Comparison of ENCODE assay signal across 10 mouse cellular contexts in genomic region chr15:85678351-85678895, GRCm38 (mm10). TPM values are rescaled to one million over a fixed set of nuclear protein-coding genes. Genes with fewer than 3 reads are reported as not detected.
DNase-seq lines count a peak whose midpoint lies in the region; ATAC-seq and TF ChIP-seq lines count a peak whose summit lies in the region.
"Had no signal": no experiment of that assay in that cellular context is flagged by ENCODE, and none has a peak within 500 bp of the region (broad histone marks: within the 10 kb centered on the region; RNA-seq: fewer than 3 reads in every experiment).

No protein-coding gene starts in this region.

- 84% methylated on average over 15 of the region's 15 CpGs for WGBS in hindbrain, embryonic 13.5 days
- WGBS in hindbrain, embryonic 11.5 days = 88% methylated on average over 15 of the region's 15 CpGs
- WGBS in intestine, postnatal 0 days = 88% methylated on average over 15 of the region's 15 CpGs

- H3K36me3 ChIP-seq in hindbrain, embryonic 13.5 days = peaks cover 7% of the 10 kb centered on the region
- no peaks in the 10 kb centered on the region for H3K36me3 ChIP-seq in hindbrain, embryonic 11.5 days (ENCODE audit: control insufficient read depth, insufficient read depth, low read length)
- H3K36me3 ChIP-seq in intestine, postnatal 0 days (ENCODE audit: control insufficient read depth, insufficient read depth) = peaks cover 4% of the 10 kb centered on the region; the same call in 1 of the 2 replicates

- ATAC-seq in hindbrain, embryonic 13.5 days (ENCODE audit: low FRiP score) = peak; percentile 17; the same call in 1 of the 2 replicates
- ATAC-seq in hindbrain, embryonic 11.5 days (ENCODE audit: low FRiP score) = no peak
- no peak for ATAC-seq in intestine, postnatal 0 days

- H3K9ac ChIP-seq in hindbrain, embryonic 13.5 days = peak overlapping the region; percentile 73
- H3K9ac ChIP-seq in hindbrain, embryonic 11.5 days (ENCODE audit: low read depth, low read length) = no peak overlapping the region
- H3K9ac ChIP-seq in intestine, postnatal 0 days (ENCODE audit: low read depth, low read length) = no peak overlapping the region
- H3K9ac ChIP-seq: liver, embryonic 14.5 days had no signal

- H3K27ac ChIP-seq in hindbrain, embryonic 13.5 days = peak overlapping the region; percentile 92
- H3K27ac ChIP-seq in hindbrain, embryonic 11.5 days (ENCODE audit: low read depth, low read length) = no peak overlapping the region
- H3K27ac ChIP-seq in intestine, postnatal 0 days (ENCODE audit: low read depth, low read length) = 0 out of 2 replicates have a peak overlapping the region, but pooled peaks have one; percentile 7
- H3K27ac ChIP-seq: liver, embryonic 14.5 days had no signal

- DNase-seq in adrenal gland, adult 2 months = peak; percentile 59
- no peak for DNase-seq in adrenal gland, postnatal 14 days
- DNase-seq in hindbrain, embryonic 11.5 days (ENCODE audit: low spot score) = no peak
- DNase-seq in Muller cell, postnatal 12 days (ENCODE audit: inconsistent ontology term) = peak; percentile 73
- no peak for DNase-seq in natural killer cell, adult 2 months (ENCODE audit: low spot score in 2 of 2)
- DNase-seq in embryo, embryonic 9.5 days (ENCODE audit: extremely low spot score) = no peak
- DNase-seq: kidney, postnatal 10 days had no signal

- TF ChIP-seq CTCF in intestine, postnatal 0 days (IDR thresholded peaks at IDR 0.05; ENCODE audit: low read depth) = no peak

- peaks cover 91% of the 10 kb centered on the region for H3K4me1 ChIP-seq in hindbrain, embryonic 13.5 days (replicated peaks)
- no peaks in the 10 kb centered on the region for H3K4me1 ChIP-seq in hindbrain, embryonic 11.5 days (replicated peaks; ENCODE audit: control insufficient read depth, insufficient read depth, low read length)
- 0 out of 2 replicates have a peak, but pooled peaks cover 4% of the 10 kb centered on the region for H3K4me1 ChIP-seq in intestine, postnatal 0 days (replicated peaks; ENCODE audit: control insufficient read depth, insufficient read depth, low read length)

- no peaks in the 10 kb centered on the region for H3K9me3 ChIP-seq in hindbrain, embryonic 13.5 days
- no peaks in the 10 kb centered on the region for H3K9me3 ChIP-seq in hindbrain, embryonic 11.5 days (ENCODE audit: control insufficient read depth, low read length)
- H3K9me3 ChIP-seq in intestine, postnatal 0 days (ENCODE audit: control insufficient read depth) = no peaks in the 10 kb centered on the region

- peak overlapping the region; percentile 69 for H3K4me2 ChIP-seq in hindbrain, embryonic 13.5 days
- H3K4me2 ChIP-seq in hindbrain, embryonic 11.5 days (replicated peaks; ENCODE audit: low read depth, low read length) = no peak overlapping the region
- no peak overlapping the region for H3K4me2 ChIP-seq in intestine, postnatal 0 days (replicated peaks; ENCODE audit: low read depth)

- H3K4me3 ChIP-seq in hindbrain, embryonic 13.5 days = peak overlapping the region; percentile 88
- H3K4me3 ChIP-seq in hindbrain, embryonic 11.5 days (ENCODE audit: low read depth, low read length) = no peak overlapping the region
- H3K4me3 ChIP-seq in intestine, postnatal 0 days (ENCODE audit: low read depth, low read length) = no peak overlapping the region

- H3K27me3 ChIP-seq in hindbrain, embryonic 13.5 days = peaks cover 40% of the 10 kb centered on the region
- H3K27me3 ChIP-seq in hindbrain, embryonic 11.5 days (ENCODE audit: control insufficient read depth, insufficient read depth, low read length) = peaks cover 42% of the 10 kb centered on the region
- peaks cover 11% of the 10 kb centered on the region; the same call in 1 of the 2 replicates for H3K27me3 ChIP-seq in intestine, postnatal 0 days (replicated peaks; ENCODE audit: control insufficient read depth, insufficient read depth, low read length)

RNA-seq across cellular contexts. Expression of gene Ppara, which starts 56.4 kb away (rescaled TPM):
- total RNA-seq in adrenal gland, adult 2 months (2021) = 10 to 100 TPM; 37.2 to 48.9 TPM
- polyA plus RNA-seq in adrenal gland, adult 2 months (2012; rRNA removed) = 6.3 and 8.5 TPM in 2 replicates
- total RNA-seq in adrenal gland, postnatal 14 days (2021) = 63.3 and 84.9 TPM in 2 replicates
- polyA plus RNA-seq in hindbrain, embryonic 13.5 days (2015; fragmentation: Nextera tagmentation; extraction: Ambion mirVana) = 1.2 and 1.7 TPM in 2 replicates
- polyA plus RNA-seq in hindbrain, embryonic 11.5 days (2014; fragmentation: Nextera tagmentation; extraction: Ambion mirVana) = 0.49 and 1.5 TPM in 2 replicates
- 14.3 and 21.0 TPM in 2 replicates for polyA plus RNA-seq in intestine, postnatal 0 days (2015; fragmentation: Nextera tagmentation; extraction: Ambion mirVana)

Comparison
In these comparisons a context has a peak if more than half of its experiments do, and no peak if none do; other contexts are left out.
1. DNase-seq: peak in adrenal gland, adult 2 months (single experiment) and Muller cell, postnatal 12 days (single experiment); none in adrenal gland, postnatal 14 days (single experiment), hindbrain, embryonic 11.5 days (single experiment), natural killer cell, adult 2 months (0 of 2) and embryo, embryonic 9.5 days (single experiment).